Mouse (Mus musculus) liver, embryonic 14.5 days (tissue): ENCODE data around the gene Spata46. TPM values are rescaled to one million over a fixed set of nuclear protein-coding genes. Genes with fewer than 3 reads are reported as not detected.

ENCODE experiments used
- ATAC-seq: fragments of 200-750 bp; cut with Nextera tagmentation; 2 replicates; pipeline ENCODE4 v1.8.0; 2017; ENCODE audit warnings: moderate number of reproducible peaks, mild to moderate bottlenecking, moderate library complexity; ENCODE audit not compliant: insufficient read depth
- DNase-seq, 3 experiments: peaks; one replicate each; pipeline ENCODE4 v3.0.0-alpha.2; 2012 to 2013; ENCODE audit warnings: low read depth in 3 of 3, low spot score in 3 of 3
- H3K27ac ChIP-seq: fragments of 300-500 bp; sonication (generic); 2 replicates; pipeline ENCODE4 v1.5.1; 2014; ENCODE audit warnings: moderate library complexity, mild to moderate bottlenecking, control low read depth, inconsistent platforms
- H3K27me3 ChIP-seq: fragments of 300-500 bp; sonication (generic); 2 replicates; pipeline ENCODE4 v1.6.1; 2014; ENCODE audit warnings: mild to moderate bottlenecking, low read length, moderate library complexity; ENCODE audit not compliant: control insufficient read depth, insufficient read depth
- H3K36me3 ChIP-seq: fragments of 300-500 bp; sonication (generic); replicated peaks from 2 replicates; pipeline ENCODE4 v1.6.1; 2014; ENCODE audit warnings: low read depth; ENCODE audit not compliant: control insufficient read depth, insufficient read depth
- H3K4me1 ChIP-seq, 2 experiments: fragments of 200-500 bp in 1 of 2; fragments of 300-500 bp in 1 of 2; sonication (generic) in 1 of 2; replicated peaks; 2 replicates each; pipeline ENCODE4 v1.6.1; 2012 to 2014; ENCODE audit warnings: antibody characterized with exemption in 1 of 2, inconsistent platforms in 1 of 2, low read length in 1 of 2; ENCODE audit not compliant: control insufficient read depth in 2 of 2, insufficient read depth in 2 of 2
- H3K4me2 ChIP-seq: fragments of 300-500 bp; sonication (generic); 2 replicates; pipeline ENCODE4 v1.6.1; 2014; ENCODE audit warnings: low read depth, mild to moderate bottlenecking, control low read depth, moderate library complexity
- H3K4me3 ChIP-seq, 2 experiments: fragments of 200-500 bp in 1 of 2; fragments of 300-500 bp in 1 of 2; sonication (generic) in 1 of 2; 2 replicates each; pipeline ENCODE4 v1.5.1; 2012 to 2014; ENCODE audit warnings: low read depth in 2 of 2, low read length in 2 of 2, mild to moderate bottlenecking in 2 of 2, control low read depth in 1 of 2, inconsistent platforms in 1 of 2, moderate library complexity in 1 of 2; ENCODE audit not compliant: insufficient read depth in 1 of 2
- H3K9ac ChIP-seq: fragments of 300-500 bp; sonication (generic); replicated peaks from 2 replicates; pipeline ENCODE4 v1.6.1; 2014; ENCODE audit warnings: mild to moderate bottlenecking, control low read depth, moderate library complexity
- H3K9me3 ChIP-seq: fragments of 300-500 bp; sonication (generic); 2 replicates; pipeline ENCODE4 v1.6.1; 2016; ENCODE audit warnings: low read length, mixed read lengths; ENCODE audit not compliant: control insufficient read depth
- CTCF ChIP-seq: IDR thresholded peaks from 2 replicates; pipeline ENCODE4 v1.5.1; 2016; ENCODE audit warnings: antibody characterized with exemption, low read depth, control low read depth
- EP300 ChIP-seq: IDR thresholded peaks from 2 replicates; pipeline ENCODE4 v1.6.1; 2016; ENCODE audit warnings: antibody characterized with exemption, low read depth
- WGBS: fragments of 180-500 bp; shearing (Covaris S2); extraction: QIAGEN DNeasy Blood & Tissue Kit; methylation state at CpG from one replicate; pipeline ENCODE4 v1.1.7; 2014; ENCODE audit not compliant: insufficient replicate concordance; 5-methylcytosine and 5-hydroxymethylcytosine counted together
- polyA plus RNA-seq, 2 experiments: library from polyadenylated mRNA; depleted of rRNA in 1 of 2; stranded (reverse) in 1 of 2; unstranded in 1 of 2; fragments of >200 nt; fragmentation: Nextera tagmentation in 1 of 2; extraction: Ambion mirVana in 1 of 2; gene quantifications; 2 replicates each; pipeline versions ENCODE4 v1.2.1 to v1.2.3; 2012 to 2014

Gene Spata46
- polyA plus RNA-seq, 2 experiments: 0.27 TPM; not detected in 1

GRCm38 (mm10) chr1:170301686-170302085, 6.9 kb upstream of the Spata46 start:
- DNase-seq (no peak), ATAC-seq (no peak)
- no peaks in the 10 kb centered on the region for H3K36me3 ChIP-seq
- H3K27me3 ChIP-seq: no peaks in the 10 kb centered on the region
- no peak overlapping the region for H3K4me2 ChIP-seq
- TF ChIP-seq EP300: no peak
- no peak for TF ChIP-seq CTCF
- no peak overlapping the region for H3K9ac ChIP-seq
- H3K4me1 ChIP-seq: no peaks in the 10 kb centered on the region; a peak in 1 of 4 replicates
- H3K4me3 ChIP-seq: no peak overlapping the region
- 75% methylated on average over 9 of the region's 9 CpGs for WGBS
- H3K9me3 ChIP-seq: no peaks in the 10 kb centered on the region
- H3K27ac ChIP-seq: no peak overlapping the region

- no peak for DNase-seq
- H3K4me1 ChIP-seq: no peaks in the 10 kb centered on the region; a peak in 1 of 4 replicates
- 62% methylated on average over 6 of the region's 6 CpGs for WGBS
- no peak overlapping the region for H3K4me3 ChIP-seq
- no peak overlapping the region for H3K27ac ChIP-seq
- H3K27me3 ChIP-seq: no peaks in the 10 kb centered on the region
- H3K9ac ChIP-seq: no peak overlapping the region
- TF ChIP-seq EP300: no peak
- TF ChIP-seq CTCF: no peak
- no peak overlapping the region for H3K4me2 ChIP-seq
- no peak for ATAC-seq
- H3K9me3 ChIP-seq: no peaks in the 10 kb centered on the region
- no peaks in the 10 kb centered on the region for H3K36me3 ChIP-seq
Observed at GRCm38 (mm10) chr1:170302456-170302855, 6.1 kb upstream of the Spata46 start.

- Histone ChIP-seq H3K9me3 (no peaks in the 10 kb centered on the region), H3K27ac (no peak overlapping the region), H3K9ac (no peak overlapping the region), H3K4me1 (no peaks in the 10 kb centered on the region; a peak in 1 of 4 replicates), H3K4me3 (no peak overlapping the region), H3K4me2 (no peak overlapping the region), H3K27me3 (no peaks in the 10 kb centered on the region), H3K36me3 (no peaks in the 10 kb centered on the region)
- DNase-seq: no peak
- no peak for TF ChIP-seq CTCF
- no peak for TF ChIP-seq EP300
- WGBS: 61% methylated on average over 6 of the region's 6 CpGs
- ATAC-seq: no peak
Observed at GRCm38 (mm10) chr1:170303103-170303502, 5.5 kb upstream of the Spata46 start.

- no peaks in the 10 kb centered on the region for H3K9me3 ChIP-seq
- H3K4me1 ChIP-seq: no peaks in the 10 kb centered on the region; a peak in 1 of 4 replicates
- H3K36me3 ChIP-seq: no peaks in the 10 kb centered on the region
- H3K27me3 ChIP-seq: no peaks in the 10 kb centered on the region
- no peak overlapping the region for H3K27ac ChIP-seq
- no peak overlapping the region for H3K4me2 ChIP-seq
- 55% methylated on average over 10 of the region's 10 CpGs for WGBS
- no peak overlapping the region for H3K9ac ChIP-seq
- ATAC-seq (no peak), DNase-seq (no peak)
- TF ChIP-seq CTCF (no peak), EP300 (no peak)
- no peak overlapping the region for H3K4me3 ChIP-seq
Observed at GRCm38 (mm10) chr1:170305002-170305401, 3.6 kb upstream of the Spata46 start.

GRCm38 (mm10) chr1:170306232-170306631, 2.4 kb upstream of the Spata46 start, which contains the start of gene Gm7694:
TSS of gene Gm7694 (minus strand) at chr1:170306332.
- 73% methylated on average over 4 of the region's 4 CpGs for WGBS
- no peaks in the 10 kb centered on the region for H3K27me3 ChIP-seq
- no peak within 1 kb of the TSS for H3K9ac ChIP-seq
- no peaks in the 10 kb centered on the region for H3K9me3 ChIP-seq
- no peaks in the 10 kb centered on the region; a peak in 1 of 4 replicates for H3K4me1 ChIP-seq
- DNase-seq (no peak), ATAC-seq (no peak)
- TF ChIP-seq EP300: no peak
- no peak for TF ChIP-seq CTCF
- H3K4me2 ChIP-seq: no peak within 1 kb of the TSS
- H3K27ac ChIP-seq: no peak within 1 kb of the TSS
- no peak within 1 kb of the TSS for H3K4me3 ChIP-seq
- no peaks in the 10 kb centered on the region for H3K36me3 ChIP-seq
